Mouse (Mus musculus) brown adipose tissue, adult 24 weeks (tissue): Measurements from ENCODE around the gene Clgn. TPM values are rescaled to one million over a fixed set of nuclear protein-coding genes. Genes with fewer than 3 reads are reported as not detected.

ENCODE experiments used
- H3K27ac ChIP-seq: fragments of 200-500 bp; replicated peaks from 2 replicates; pipeline ENCODE4 v1.5.1; 2012; ENCODE audit warnings: low read depth, mild to moderate bottlenecking, low read length
- H3K4me1 ChIP-seq: fragments of 200-500 bp; 2 replicates; pipeline ENCODE4 v1.6.1; 2012; ENCODE audit warnings: low read length, mixed read lengths; ENCODE audit not compliant: control insufficient read depth, insufficient read depth, insufficient read length
- H3K4me3 ChIP-seq: fragments of 200-500 bp; 2 replicates; pipeline ENCODE4 v1.5.1; 2012; ENCODE audit warnings: low read depth, mild to moderate bottlenecking, low read length, moderate library complexity; ENCODE audit not compliant: insufficient read depth
- polyA plus RNA-seq: library from polyadenylated mRNA; stranded (reverse); fragments of >200 nt; gene quantifications from 2 replicates; pipeline ENCODE4 v1.2.4, GENCODE M21; 2012; ENCODE audit not compliant: missing spikeins, insufficient read depth, insufficient read length

Clgn gene
- polyA plus RNA-seq, result not detected in 2 replicates

GRCm38 (mm10) chr8:83389316-83390005 lies at the start of gene Clgn:
Gene Clgn, plus strand, starts transcription at chr8:83389867.
- no peak within 1 kb of the TSS for H3K27ac ChIP-seq
- no peak within 1 kb of the TSS for H3K4me3 ChIP-seq
- no peaks in the 10 kb centered on the region for H3K4me1 ChIP-seq

- H3K27ac ChIP-seq, result no peak overlapping the region
- no peaks in the 10 kb centered on the region for H3K4me1 ChIP-seq
- no peak overlapping the region for H3K4me3 ChIP-seq
These were observed 47.6 kb upstream of the Clgn start for GRCm38 (mm10) chr8:83342076-83342475.

DNA sequence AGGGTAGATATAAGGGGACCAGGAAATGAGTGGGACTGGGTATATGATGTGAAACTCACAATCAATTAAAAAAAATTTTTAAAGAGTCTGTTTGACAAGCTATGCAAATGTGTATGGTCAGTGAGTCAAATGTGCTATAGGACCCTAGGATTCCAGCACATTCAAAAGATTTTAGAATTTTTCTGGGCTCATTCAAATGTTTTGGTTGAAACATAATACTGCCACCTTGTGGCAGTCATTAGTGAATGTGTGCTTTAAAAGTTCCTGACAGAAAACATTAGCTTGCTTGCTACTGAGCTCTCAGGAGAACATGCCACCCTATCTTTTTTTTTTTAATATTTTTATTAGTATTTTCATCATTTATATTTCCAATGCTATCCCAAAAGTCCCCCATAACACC lies 47.0 kb upstream of the Clgn start:
- Histone ChIP-seq H3K27ac (no peak overlapping the region), H3K4me3 (no peak overlapping the region), H3K4me1 (no peaks in the 10 kb centered on the region)

DNA sequence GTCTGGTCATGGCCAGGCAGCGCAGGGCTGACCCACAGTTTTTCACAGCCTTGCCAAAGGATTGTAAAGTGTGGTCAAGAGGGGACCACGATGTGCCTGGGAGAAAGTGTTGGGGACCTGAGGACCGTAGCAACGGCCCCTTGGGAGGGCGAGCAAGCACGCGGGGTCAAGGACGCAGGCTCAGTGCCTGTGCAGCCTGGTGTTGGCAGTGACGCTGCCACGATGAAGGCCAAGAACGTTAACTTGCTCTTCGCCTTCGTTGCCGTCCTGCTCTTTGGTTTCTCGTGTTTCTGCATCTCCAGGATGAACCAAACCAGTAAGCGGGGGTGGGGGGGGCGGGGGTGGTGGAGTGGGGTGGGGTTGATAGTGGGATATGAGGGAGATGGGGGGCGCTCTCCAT lies 41.4 kb upstream of the Clgn start, which contains the start of gene Mgat4d:
TSS of gene Mgat4d (plus strand) at position 209 of the 400 bp plus-strand sequence.
- Histone ChIP-seq H3K27ac (no peak within 1 kb of the TSS), H3K4me3 (no peak within 1 kb of the TSS), H3K4me1 (no peaks in the 10 kb centered on the region)

DNA sequence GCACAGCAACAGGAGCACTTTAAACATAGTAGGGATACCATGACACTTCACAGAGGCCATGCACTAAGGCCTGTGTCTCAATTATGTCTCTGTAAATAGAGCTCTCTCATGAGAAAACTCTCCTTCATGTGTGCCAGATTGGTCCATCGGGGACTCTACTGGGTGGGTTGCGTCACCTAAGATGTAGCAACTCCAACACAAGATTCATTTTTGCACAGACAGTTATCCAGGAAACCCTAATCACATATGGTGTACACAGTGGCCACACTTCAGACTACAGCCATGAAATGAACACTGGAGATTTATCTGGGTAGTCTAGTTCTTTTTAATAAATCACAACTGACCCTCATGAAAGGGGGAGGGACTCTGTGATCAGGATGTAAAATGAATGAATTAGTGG lies 38.4 kb upstream of the Clgn start:
- no peak overlapping the region for H3K27ac ChIP-seq
- H3K4me1 ChIP-seq, result no peaks in the 10 kb centered on the region
- no peak overlapping the region for H3K4me3 ChIP-seq

- no peak overlapping the region for H3K27ac ChIP-seq
- no peak overlapping the region for H3K4me3 ChIP-seq
- no peaks in the 10 kb centered on the region for H3K4me1 ChIP-seq
These were observed 26.4 kb upstream of the Clgn start for GRCm38 (mm10) chr8:83363156-83363769.

- no peak overlapping the region for H3K27ac ChIP-seq
- H3K4me1 ChIP-seq, result no peaks in the 10 kb centered on the region
- H3K4me3 ChIP-seq, result no peak overlapping the region
These were observed 12.4 kb upstream of the Clgn start for GRCm38 (mm10) chr8:83377231-83377630.

DNA sequence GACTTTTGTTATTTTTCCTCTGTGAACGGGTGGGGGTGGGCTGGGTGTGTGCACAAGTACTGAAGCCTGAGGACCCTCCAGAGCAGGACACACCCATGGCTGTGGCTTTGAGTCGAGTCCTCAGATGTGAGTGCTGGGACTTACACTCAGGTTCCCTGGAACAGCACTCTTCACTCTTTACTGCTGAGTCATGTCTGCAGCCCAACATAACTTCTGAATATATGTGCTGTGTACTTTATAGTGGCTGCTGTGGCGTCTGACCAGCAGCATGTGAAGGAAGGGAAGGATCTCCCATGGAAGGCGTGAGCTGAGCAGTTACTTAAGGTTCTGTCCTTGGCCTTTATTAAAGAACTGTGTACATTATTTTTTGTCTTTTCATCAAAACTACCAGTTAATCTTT lies 9.5 kb upstream of the Clgn start:
- H3K4me3 ChIP-seq, result no peak overlapping the region
- no peak overlapping the region for H3K27ac ChIP-seq
- H3K4me1 ChIP-seq, result no peaks in the 10 kb centered on the region

DNA sequence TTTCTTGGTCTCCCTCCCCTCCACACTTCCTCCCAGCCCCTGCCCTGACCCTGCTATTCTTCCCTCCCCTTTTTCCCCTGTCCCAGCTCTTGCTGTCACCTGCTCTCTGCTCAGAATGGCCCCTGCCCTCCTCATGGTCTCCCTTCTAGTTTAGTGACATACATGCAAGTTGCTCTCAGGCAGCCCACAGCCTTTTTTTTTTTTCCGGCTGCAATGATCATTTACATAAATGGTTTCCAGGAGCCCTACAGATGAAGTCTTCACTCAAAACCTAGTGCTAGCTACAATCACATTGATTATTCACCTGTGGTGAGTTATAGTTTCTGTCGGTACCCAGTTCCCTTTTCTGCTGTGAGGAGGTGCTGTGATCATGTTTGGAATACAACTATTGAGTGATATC lies 8.7 kb upstream of the Clgn start:
- Histone ChIP-seq H3K4me3 (no peak overlapping the region), H3K27ac (no peak overlapping the region), H3K4me1 (no peaks in the 10 kb centered on the region)

DNA sequence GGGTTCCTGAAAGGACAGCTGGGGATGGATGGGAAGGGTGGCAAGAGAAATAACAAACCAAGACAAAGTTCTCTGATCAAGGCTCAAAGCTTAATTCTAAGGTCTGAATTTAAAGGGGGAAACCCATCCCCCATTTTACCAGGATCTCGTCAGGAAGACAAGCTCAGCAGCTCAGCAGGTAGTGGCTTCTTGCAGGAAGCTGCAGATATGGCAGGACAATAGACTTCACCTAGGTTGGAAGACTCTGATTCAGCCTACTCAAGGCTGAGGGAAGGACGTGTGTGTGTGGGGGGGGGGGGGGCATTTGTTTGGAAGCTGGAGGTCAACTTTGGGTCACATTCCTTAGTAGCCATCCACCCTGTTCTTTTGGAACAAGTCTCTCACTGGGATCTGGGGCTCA lies 6.8 kb upstream of the Clgn start:
- Histone ChIP-seq H3K4me3 (no peak overlapping the region), H3K4me1 (no peaks in the 10 kb centered on the region), H3K27ac (no peak overlapping the region)

DNA sequence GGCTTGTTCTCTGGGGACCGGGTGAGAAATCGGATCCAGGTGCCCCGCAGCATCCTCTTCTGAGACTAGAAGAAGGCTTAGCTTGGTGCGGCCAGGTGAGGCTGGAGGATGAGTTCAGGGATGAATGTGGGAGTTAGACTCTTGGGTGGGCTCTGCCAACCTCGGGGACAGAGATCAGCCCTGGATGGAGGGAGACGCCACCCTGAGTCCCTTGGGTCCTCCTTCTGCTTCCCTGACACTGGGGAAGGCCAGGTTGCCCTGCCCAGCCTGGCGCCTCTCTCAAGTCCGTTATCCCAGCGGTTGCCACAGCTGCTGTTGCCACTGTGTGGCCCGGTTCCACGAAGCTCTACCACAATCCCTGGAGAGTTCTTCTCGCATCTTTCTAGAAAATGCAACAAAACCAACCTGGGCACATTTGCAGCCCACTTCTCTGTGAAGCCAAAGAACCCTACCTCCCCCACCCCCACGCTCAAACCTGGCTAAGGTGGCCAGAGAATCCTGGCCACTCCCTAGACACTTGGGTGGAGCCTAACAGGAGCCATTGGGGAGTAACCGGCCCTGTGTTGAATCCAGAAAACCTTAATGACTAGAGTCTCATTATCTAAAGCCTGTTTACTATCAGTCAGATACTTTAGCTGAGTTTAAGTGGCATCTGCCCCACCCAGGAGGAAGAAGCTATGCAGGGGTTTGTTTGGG lies 487 bp downstream of the Clgn start:
- Histone ChIP-seq H3K4me1 (no peaks in the 10 kb centered on the region), H3K27ac (no peak overlapping the region), H3K4me3 (no peak overlapping the region)

DNA sequence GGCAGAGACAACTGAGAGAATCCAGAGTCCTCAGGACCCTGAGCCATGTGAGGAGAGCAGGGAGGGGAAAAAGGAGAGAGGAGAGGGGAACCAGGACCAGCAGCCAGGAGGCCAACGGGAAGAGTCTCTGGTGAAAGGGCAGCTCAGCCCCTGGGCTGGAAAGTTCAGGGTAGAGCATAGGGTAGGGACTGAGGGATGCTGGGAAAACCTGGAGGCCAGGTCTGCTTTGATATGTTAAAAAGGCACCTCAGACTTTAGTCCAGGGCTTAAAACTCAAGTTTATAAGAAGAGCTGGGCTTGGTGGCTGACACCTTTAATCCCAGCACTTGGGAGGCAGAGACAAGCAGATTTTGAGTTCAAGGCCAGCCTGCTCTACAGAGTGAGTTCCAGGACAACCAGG lies 2.9 kb downstream of the Clgn start:
- Histone ChIP-seq H3K4me3 (no peak overlapping the region), H3K4me1 (no peaks in the 10 kb centered on the region), H3K27ac (no peak overlapping the region)

DNA sequence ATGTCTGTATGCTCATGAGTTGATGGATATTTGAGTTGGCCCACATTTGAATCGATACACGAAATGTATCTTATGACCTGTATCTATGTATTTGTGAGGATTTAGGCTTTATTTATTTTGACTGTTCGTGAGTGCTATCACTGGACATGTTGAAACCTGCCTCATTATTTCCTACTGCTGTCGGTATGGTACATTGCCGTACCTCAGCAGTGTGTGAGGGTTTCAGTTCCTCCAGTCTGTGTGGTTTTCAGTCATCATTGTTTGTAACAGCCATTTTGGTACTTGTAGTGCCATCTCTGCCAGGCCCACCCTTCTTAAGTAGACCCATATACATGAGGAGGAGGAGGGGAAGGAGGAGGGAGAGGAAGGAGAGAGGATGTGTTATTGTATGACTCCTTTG lies 4.7 kb downstream of the Clgn start:
- Histone ChIP-seq H3K27ac (no peak overlapping the region), H3K4me1 (no peaks in the 10 kb centered on the region), H3K4me3 (no peak overlapping the region)

DNA sequence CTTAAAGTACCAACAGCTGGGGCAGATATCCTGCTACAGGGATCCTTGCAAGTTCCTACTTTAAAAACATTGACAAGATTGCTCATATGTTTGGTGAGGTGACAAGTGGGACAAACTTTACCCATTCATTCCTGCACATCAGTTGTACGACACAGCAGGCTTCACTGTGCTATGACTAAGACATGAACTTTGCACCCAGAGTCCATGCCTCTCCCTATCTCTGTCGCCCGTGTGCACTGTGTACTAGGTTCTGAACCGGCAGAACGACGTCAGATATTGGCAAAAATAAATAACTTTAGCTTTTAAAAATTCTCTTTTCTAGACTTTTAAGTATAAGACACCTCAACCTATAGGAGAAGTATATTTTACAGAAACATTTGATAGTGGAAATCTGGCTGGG lies 7.0 kb downstream of the Clgn start:
- H3K4me3 ChIP-seq, result no peak overlapping the region
- H3K27ac ChIP-seq, result no peak overlapping the region
- no peaks in the 10 kb centered on the region for H3K4me1 ChIP-seq

GRCm38 (mm10) chr8:83397726-83398125 lies 8.1 kb downstream of the Clgn start:
- Histone ChIP-seq H3K4me3 (no peak overlapping the region), H3K4me1 (no peaks in the 10 kb centered on the region), H3K27ac (no peak overlapping the region)

DNA sequence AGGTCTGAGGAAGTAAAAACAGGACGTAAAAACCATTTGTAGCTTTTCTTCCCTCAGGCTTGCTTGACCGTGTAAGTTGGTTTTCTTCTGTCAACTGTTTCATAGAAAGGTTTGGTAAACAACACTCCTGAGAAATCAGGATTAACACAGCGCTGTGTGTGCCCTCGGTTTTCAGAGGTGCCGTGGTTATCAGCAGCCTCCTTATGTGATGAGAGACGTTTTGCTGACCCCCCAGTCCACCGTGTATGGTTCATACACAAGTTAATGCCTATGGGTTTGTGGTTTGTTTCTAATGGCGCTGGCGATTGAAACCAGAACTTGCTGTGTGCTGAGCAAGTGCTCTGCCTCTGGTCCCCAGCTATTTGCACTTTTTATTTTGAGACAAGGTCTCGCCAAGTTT lies 15.9 kb downstream of the Clgn start:
- Histone ChIP-seq H3K27ac (no peak overlapping the region), H3K4me3 (no peak overlapping the region)

More for the DNA sequence above, 15.9 kb downstream of the Clgn start:
- H3K4me1 ChIP-seq, result no peaks in the 10 kb centered on the region
